Mouse (Mus musculus) mesoderm, embryonic 11.5 days (tissue): ENCODE measurements around the gene Rsl1.
A peak's percentile ranks its signal among the peaks of the same experiment; 100 is the strongest.
"Not testable (repeated sequence)": the region's sequence is repeated elsewhere in the genome, so short reads cannot be mapped to it uniquely, and the experiment has no call there.

Experiments used
- DNase-seq: peaks from one replicate; pipeline ENCODE4 v3.0.0-alpha.2; 2012; ENCODE audit warnings: low read depth, low spot score

Rsl1 gene

GRCm38 (mm10) chr13:67172991-67173722, at the start of gene Rsl1:
TSS of gene Rsl1 (plus strand) at chr13:67173182.
- DNase-seq: peak; percentile 51

GRCm38 (mm10) chr13:67124460-67124859, 48.5 kb upstream of the Rsl1 start:
- DNase-seq: no peak

GRCm38 (mm10) chr13:67127507-67127906, 45.5 kb upstream of the Rsl1 start:
- DNase-seq: not testable (repeated sequence)

DNA sequence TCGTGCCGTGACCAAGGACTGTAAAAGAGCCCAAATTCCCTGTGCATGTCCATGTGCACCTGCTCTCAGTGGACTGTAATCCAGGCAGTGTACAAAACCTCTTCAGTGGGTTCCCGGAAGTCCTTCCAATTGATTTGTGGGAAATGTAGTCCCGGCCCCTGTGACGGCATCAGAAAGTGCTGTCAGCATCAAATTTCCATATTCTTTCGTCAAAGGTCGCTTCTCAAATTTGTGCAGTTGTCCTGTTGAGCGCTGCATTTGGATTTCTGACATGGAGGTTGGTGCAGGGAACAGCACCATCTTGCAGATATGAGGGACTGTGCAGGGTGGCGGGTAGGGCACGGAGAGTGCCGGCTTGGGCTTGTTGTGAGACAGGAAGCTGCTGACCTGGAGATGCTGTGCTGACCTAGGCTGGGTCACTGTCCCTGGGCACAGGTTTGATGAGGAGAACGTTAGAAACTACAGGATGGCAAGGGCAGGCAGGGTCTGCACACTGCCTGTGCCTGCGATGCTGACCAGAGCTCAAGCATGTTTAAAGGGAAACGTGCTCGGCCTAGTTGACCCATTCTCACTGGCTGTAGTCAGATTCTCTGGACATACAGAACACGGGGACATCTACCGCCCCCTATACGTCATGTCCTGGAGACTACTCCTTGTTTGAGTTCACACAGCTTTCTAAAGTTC, 44.8 kb upstream of the Rsl1 start:
- DNase-seq: peak; percentile 85

GRCm38 (mm10) chr13:67166122-67166521, 6.9 kb upstream of the Rsl1 start:
- DNase-seq: not testable (repeated sequence)

DNA sequence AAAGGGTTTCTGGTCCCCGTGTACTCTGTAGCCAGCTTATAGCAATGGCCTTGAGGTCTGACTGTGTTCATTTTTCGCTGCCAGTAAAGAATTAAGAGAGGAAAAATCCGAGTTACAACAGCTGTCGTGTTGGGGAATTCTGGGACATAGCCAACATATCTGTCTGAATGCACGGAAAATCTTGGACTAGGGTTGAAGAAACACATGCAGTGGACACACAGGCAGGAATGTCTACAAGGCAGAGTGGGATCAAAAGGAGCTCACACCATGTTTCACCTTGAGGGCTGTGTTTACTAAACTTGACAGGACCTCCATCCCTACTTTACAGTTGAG, 707 bp downstream of the Rsl1 start:
- no peak for DNase-seq

- DNase-seq: peak; percentile 65
Observed at GRCm38 (mm10) chr13:67194340-67194894, 21.4 kb downstream of the Rsl1 start, which contains the start of gene Zfp455. TSS of gene Zfp455 (plus strand) at chr13:67194506.

DNA sequence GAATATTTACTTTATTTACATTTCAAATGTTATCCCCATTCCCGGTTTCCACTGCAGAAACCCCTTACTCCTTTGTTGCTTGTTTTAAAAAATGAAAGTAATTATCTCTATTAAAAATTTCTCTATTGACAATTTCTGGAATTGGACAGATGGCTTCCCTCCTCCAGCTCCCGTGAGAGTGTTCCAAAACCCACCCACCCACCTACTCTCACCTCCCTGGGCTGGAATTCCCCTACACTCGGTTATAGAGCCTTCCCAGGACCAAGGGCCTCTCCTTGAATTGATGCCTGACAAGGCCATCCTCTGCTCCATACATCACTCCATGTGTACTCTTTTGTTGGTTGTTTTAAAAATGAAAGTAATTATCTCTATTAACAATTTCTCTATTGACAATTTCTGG, 28.7 kb downstream of the Rsl1 start:
- DNase-seq: no peak

DNA sequence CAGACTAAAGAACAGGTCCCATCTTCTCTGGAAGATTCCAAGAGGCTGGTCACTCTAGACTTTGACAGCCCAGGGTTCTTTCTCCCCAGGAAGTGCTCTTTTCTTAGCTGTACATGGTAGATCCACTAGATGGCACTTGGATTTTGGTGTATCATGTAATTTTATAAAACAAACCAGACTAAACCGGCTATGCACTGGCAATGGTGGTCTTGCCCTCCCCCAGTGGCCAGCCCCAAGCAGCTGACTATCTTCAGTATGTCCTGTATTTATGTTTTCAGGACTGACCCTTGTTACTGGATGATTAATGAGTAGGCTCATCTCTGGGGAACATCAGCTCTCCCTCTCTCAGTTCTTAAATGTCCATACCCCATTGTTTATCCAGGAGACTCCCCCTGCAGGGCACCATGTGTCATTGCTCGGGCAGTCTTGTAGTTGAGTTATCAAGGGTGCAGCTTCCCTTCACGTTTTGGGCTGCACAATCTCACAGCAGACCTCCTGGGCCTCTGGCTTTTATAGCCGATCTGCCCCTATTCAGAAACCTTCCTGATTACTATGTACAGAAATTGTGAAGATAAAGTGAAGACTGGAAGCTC, 41.1 kb downstream of the Rsl1 start:
- no peak for DNase-seq
